Mouse (Mus musculus): ENCODE results near the gene Cox4i2. TPM values are rescaled to one million over a fixed set of nuclear protein-coding genes. Genes with fewer than 3 reads are reported as not detected.

Cox4i2 gene
- polyA plus RNA-seq, 1 experiment from 2014 or later = 15.3 TPM

- 89% methylated on average over 10 of the region's 10 CpGs for WGBS
- no peaks in the 10 kb centered on the region for H3K9me3 ChIP-seq (ENCODE audit: control insufficient read depth, low read length)
- no peak overlapping the region for H3K27ac ChIP-seq (ENCODE audit: low read length)
- no peaks in the 10 kb centered on the region for H3K27me3 ChIP-seq (replicated peaks; ENCODE audit: control insufficient read depth, insufficient read depth, low read length)
- no peak overlapping the region for H3K9ac ChIP-seq (ENCODE audit: low read depth, low read length)
- peaks cover 24% of the 10 kb centered on the region for H3K4me1 ChIP-seq (ENCODE audit: control insufficient read depth, insufficient read depth, low read length)
- no peak for ATAC-seq
- H3K36me3 ChIP-seq (ENCODE audit: control insufficient read depth, insufficient read depth, low read length) = no peaks in the 10 kb centered on the region
- H3K4me2 ChIP-seq (ENCODE audit: low read depth, low read length) = no peak overlapping the region
- no peak overlapping the region for H3K4me3 ChIP-seq (ENCODE audit: low read length)
These were observed 48.3 kb downstream of the Cox4i2 start for GRCm38 (mm10) chr2:152802303-152802702.

GRCm38 (mm10) chr2:152803081-152803480, 49.1 kb downstream of the Cox4i2 start:
- peaks cover 24% of the 10 kb centered on the region for H3K4me1 ChIP-seq (ENCODE audit: control insufficient read depth, insufficient read depth, low read length)
- H3K4me2 ChIP-seq (ENCODE audit: low read depth, low read length) = no peak overlapping the region
- no peaks in the 10 kb centered on the region for H3K27me3 ChIP-seq (replicated peaks; ENCODE audit: control insufficient read depth, insufficient read depth, low read length)
- 82% methylated on average over 5 of the region's 5 CpGs for WGBS
- H3K36me3 ChIP-seq (ENCODE audit: control insufficient read depth, insufficient read depth, low read length) = no peaks in the 10 kb centered on the region
- H3K9ac ChIP-seq (ENCODE audit: low read depth, low read length) = no peak overlapping the region
- H3K4me3 ChIP-seq (ENCODE audit: low read length) = no peak overlapping the region
- H3K27ac ChIP-seq (ENCODE audit: low read length) = no peak overlapping the region
- H3K9me3 ChIP-seq (ENCODE audit: control insufficient read depth, low read length) = no peaks in the 10 kb centered on the region
- no peak for ATAC-seq

- no peak overlapping the region; the same call in 1 of the 2 replicates for H3K9ac ChIP-seq (ENCODE audit: low read depth, low read length)
- 8% methylated on average over 6 of the region's 6 CpGs for WGBS
- H3K9me3 ChIP-seq (ENCODE audit: control insufficient read depth, low read length) = no peaks in the 10 kb centered on the region
- ATAC-seq = peak; percentile 79
- H3K4me3 ChIP-seq (ENCODE audit: low read length) = no peak overlapping the region
- H3K27ac ChIP-seq (ENCODE audit: low read length) = peak overlapping the region; percentile 73
- no peaks in the 10 kb centered on the region for H3K27me3 ChIP-seq (replicated peaks; ENCODE audit: control insufficient read depth, insufficient read depth, low read length)
- H3K4me1 ChIP-seq (ENCODE audit: control insufficient read depth, insufficient read depth, low read length) = peaks cover 24% of the 10 kb centered on the region
- H3K36me3 ChIP-seq (ENCODE audit: control insufficient read depth, insufficient read depth, low read length) = no peaks in the 10 kb centered on the region
- H3K4me2 ChIP-seq (ENCODE audit: low read depth, low read length) = no peak overlapping the region
These were observed 50.6 kb downstream of the Cox4i2 start for GRCm38 (mm10) chr2:152804408-152805110.

GRCm38 (mm10) chr2:152805111-152805490, 51.1 kb downstream of the Cox4i2 start:
- Histone ChIP-seq H3K4me1 (ENCODE audit: control insufficient read depth, insufficient read depth, low read length) (peaks cover 24% of the 10 kb centered on the region), H3K4me3 (ENCODE audit: low read length) (no peak overlapping the region), H3K4me2 (ENCODE audit: low read depth, low read length) (no peak overlapping the region), H3K36me3 (ENCODE audit: control insufficient read depth, insufficient read depth, low read length) (no peaks in the 10 kb centered on the region), H3K9me3 (ENCODE audit: control insufficient read depth, low read length) (no peaks in the 10 kb centered on the region), H3K27me3 (replicated peaks; ENCODE audit: control insufficient read depth, insufficient read depth, low read length) (no peaks in the 10 kb centered on the region), H3K9ac (ENCODE audit: low read depth, low read length) (no peak overlapping the region), H3K27ac (ENCODE audit: low read length) (peak overlapping the region; percentile 73)
- ATAC-seq = peak; percentile 3; the same call in 1 of the 2 replicates
- WGBS = 51% methylated on average over 5 of the region's 5 CpGs

- peaks cover 33% of the 10 kb centered on the region for H3K4me1 ChIP-seq (ENCODE audit: control insufficient read depth, insufficient read depth, low read length)
- WGBS = 76% methylated on average over 2 of the region's 2 CpGs
- H3K4me3 ChIP-seq (ENCODE audit: low read length) = no peak overlapping the region
- H3K9me3 ChIP-seq (ENCODE audit: control insufficient read depth, low read length) = no peaks in the 10 kb centered on the region
- H3K4me2 ChIP-seq (ENCODE audit: low read depth, low read length) = no peak overlapping the region
- no peaks in the 10 kb centered on the region for H3K27me3 ChIP-seq (replicated peaks; ENCODE audit: control insufficient read depth, insufficient read depth, low read length)
- H3K36me3 ChIP-seq (ENCODE audit: control insufficient read depth, insufficient read depth, low read length) = no peaks in the 10 kb centered on the region
- 0 out of 2 replicates have a peak overlapping the region, but pooled peaks have one; percentile 21 for H3K27ac ChIP-seq (ENCODE audit: low read length)
- H3K9ac ChIP-seq (ENCODE audit: low read depth, low read length) = no peak overlapping the region
- ATAC-seq = no peak
These were observed 52.1 kb downstream of the Cox4i2 start for GRCm38 (mm10) chr2:152806037-152806436.

- Histone ChIP-seq H3K9me3 (ENCODE audit: control insufficient read depth, low read length) (no peaks in the 10 kb centered on the region), H3K4me3 (ENCODE audit: low read length) (no peak overlapping the region), H3K4me1 (ENCODE audit: control insufficient read depth, insufficient read depth, low read length) (peaks cover 42% of the 10 kb centered on the region), H3K27me3 (replicated peaks; ENCODE audit: control insufficient read depth, insufficient read depth, low read length) (no peaks in the 10 kb centered on the region), H3K9ac (ENCODE audit: low read depth, low read length) (no peak overlapping the region), H3K36me3 (ENCODE audit: control insufficient read depth, insufficient read depth, low read length) (no peaks in the 10 kb centered on the region), H3K27ac (ENCODE audit: low read length) (no peak overlapping the region; the same call in 1 of the 2 replicates), H3K4me2 (ENCODE audit: low read depth, low read length) (no peak overlapping the region)
- ATAC-seq = peak; percentile 47
- 55% methylated on average over 3 of the region's 3 CpGs for WGBS
These were observed 54.2 kb downstream of the Cox4i2 start for GRCm38 (mm10) chr2:152808178-152808577.

GRCm38 (mm10) chr2:152810158-152810941, 56.4 kb downstream of the Cox4i2 start:
- Histone ChIP-seq H3K36me3 (ENCODE audit: control insufficient read depth, insufficient read depth, low read length) (no peaks in the 10 kb centered on the region), H3K9me3 (ENCODE audit: control insufficient read depth, low read length) (no peaks in the 10 kb centered on the region), H3K27ac (ENCODE audit: low read length) (peak overlapping the region; percentile 71), H3K4me1 (ENCODE audit: control insufficient read depth, insufficient read depth, low read length) (peaks cover 30% of the 10 kb centered on the region), H3K27me3 (replicated peaks; ENCODE audit: control insufficient read depth, insufficient read depth, low read length) (no peaks in the 10 kb centered on the region), H3K4me3 (ENCODE audit: low read length) (no peak overlapping the region), H3K4me2 (ENCODE audit: low read depth, low read length) (no peak overlapping the region), H3K9ac (ENCODE audit: low read depth, low read length) (no peak overlapping the region)
- 63% methylated on average over 5 of the region's 5 CpGs for WGBS
- ATAC-seq = no peak

- no peaks in the 10 kb centered on the region for H3K27me3 ChIP-seq (replicated peaks; ENCODE audit: control insufficient read depth, insufficient read depth, low read length)
- no peak overlapping the region for H3K4me3 ChIP-seq (ENCODE audit: low read length)
- H3K9me3 ChIP-seq (ENCODE audit: control insufficient read depth, low read length) = no peaks in the 10 kb centered on the region
- peak overlapping the region; percentile 71 for H3K27ac ChIP-seq (ENCODE audit: low read length)
- WGBS = 43% methylated on average over 3 of the region's 3 CpGs
- no peak overlapping the region for H3K4me2 ChIP-seq (ENCODE audit: low read depth, low read length)
- no peaks in the 10 kb centered on the region for H3K36me3 ChIP-seq (ENCODE audit: control insufficient read depth, insufficient read depth, low read length)
- peaks cover 26% of the 10 kb centered on the region for H3K4me1 ChIP-seq (ENCODE audit: control insufficient read depth, insufficient read depth, low read length)
- ATAC-seq = peak; percentile 89
- no peak overlapping the region for H3K9ac ChIP-seq (ENCODE audit: low read depth, low read length)
These were observed 57.6 kb downstream of the Cox4i2 start for GRCm38 (mm10) chr2:152811336-152812165.

- Histone ChIP-seq H3K27ac (ENCODE audit: low read length) (no peak overlapping the region), H3K4me2 (ENCODE audit: low read depth, low read length) (no peak overlapping the region), H3K9ac (ENCODE audit: low read depth, low read length) (no peak overlapping the region), H3K36me3 (ENCODE audit: control insufficient read depth, insufficient read depth, low read length) (no peaks in the 10 kb centered on the region), H3K4me1 (ENCODE audit: control insufficient read depth, insufficient read depth, low read length) (peaks cover 43% of the 10 kb centered on the region), H3K4me3 (ENCODE audit: low read length) (no peak overlapping the region), H3K27me3 (replicated peaks; ENCODE audit: control insufficient read depth, insufficient read depth, low read length) (no peaks in the 10 kb centered on the region), H3K9me3 (ENCODE audit: control insufficient read depth, low read length) (no peaks in the 10 kb centered on the region)
- 85% methylated on average over 1 of the region's 1 CpGs for WGBS
- ATAC-seq = no peak
These were observed 59.3 kb downstream of the Cox4i2 start for GRCm38 (mm10) chr2:152813232-152813631.

Data from intestine, embryonic 16.5 days (tissue).